8 mouse cellular contexts compared by ENCODE assay signal in the genomic region with DNA sequence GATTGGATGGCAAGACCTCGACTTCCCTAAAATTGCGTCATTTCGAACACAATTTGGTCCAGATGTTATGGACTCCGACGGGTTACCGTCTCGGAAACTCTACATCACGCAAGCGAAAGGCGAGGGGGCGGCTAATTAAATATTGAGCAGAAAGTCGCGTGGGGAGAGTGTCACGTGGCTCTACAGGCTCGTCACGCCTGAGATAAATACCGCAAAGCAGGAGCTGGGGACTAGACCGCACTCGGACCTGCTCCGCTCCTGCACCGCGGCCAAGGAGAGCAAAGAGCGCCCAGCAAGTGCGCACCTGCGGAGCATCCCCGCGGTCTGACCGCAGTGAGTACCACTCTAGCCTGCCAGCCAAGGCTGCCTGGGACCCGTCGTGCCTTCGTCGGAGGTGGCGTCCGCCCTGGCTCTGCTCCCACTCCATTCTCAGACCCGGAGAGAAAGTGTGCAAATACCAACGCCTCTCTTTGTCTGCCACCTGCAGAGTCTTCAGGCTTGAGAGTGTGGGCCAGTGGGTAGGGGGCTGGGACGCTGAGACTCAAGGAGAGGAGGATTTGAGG. TPM values are rescaled to one million over a fixed set of nuclear protein-coding genes. Genes with fewer than 3 reads are reported as not detected.
DNase-seq lines count a peak whose midpoint lies in the region; ATAC-seq lines count a peak whose summit lies in the region.

A gene (plus strand): TSS at position 51 of the 563 bp plus-strand sequence.

- H3K27ac ChIP-seq in heart, embryonic 14.5 days (replicated peaks in 1 of 2; ENCODE audit: control insufficient read depth in 1 of 2, insufficient read depth in 1 of 2, low read depth in 2 of 2, low read length in 2 of 2) = no peak within 1 kb of the TSS
- H3K27ac ChIP-seq in forebrain, embryonic 13.5 days = no peak within 1 kb of the TSS
- peak within 1 kb of the TSS; percentile 64 for H3K27ac ChIP-seq in limb, embryonic 10.5 days

- H3K36me3 ChIP-seq in heart, embryonic 14.5 days (ENCODE audit: control insufficient read depth, insufficient read depth, low read length) = no peaks in the 10 kb centered on the region
- H3K36me3 ChIP-seq in forebrain, embryonic 13.5 days (ENCODE audit: poor library complexity, severe bottlenecking) = no peaks in the 10 kb centered on the region
- H3K36me3 ChIP-seq in limb, embryonic 10.5 days = no peaks in the 10 kb centered on the region

- H3K27me3 ChIP-seq in heart, embryonic 14.5 days (ENCODE audit: control insufficient read depth, insufficient read depth, low read length) = peaks cover 48% of the 10 kb centered on the region
- peaks cover 34% of the 10 kb centered on the region for H3K27me3 ChIP-seq in forebrain, embryonic 13.5 days
- H3K27me3 ChIP-seq in limb, embryonic 10.5 days (ENCODE audit: low read depth, poor library complexity, severe bottlenecking) = peaks cover 39% of the 10 kb centered on the region

- ATAC-seq in heart, embryonic 14.5 days (ENCODE audit: insufficient number of reproducible peaks, insufficient read depth, low FRiP score, low read depth) = no peak
- peak; percentile 81 for ATAC-seq in forebrain, embryonic 13.5 days

- H3K9ac ChIP-seq in heart, embryonic 14.5 days (ENCODE audit: low read length) = peak within 1 kb of the TSS; percentile 25; the same call in 1 of the 2 replicates
- peak within 1 kb of the TSS; percentile 41 for H3K9ac ChIP-seq in forebrain, embryonic 13.5 days

- DNase-seq in heart, adult 11 months = no peak
- DNase-seq in R1 (ENCODE audit: low read depth, low spot score) = peak; percentile 15
- DNase-seq in limb, embryonic 10.5 days (ENCODE audit: low spot score) = peak; percentile 51
- peak; percentile 49 for DNase-seq in retina, postnatal 1 day
- no peak for DNase-seq in gastrocnemius, adult 8-10 months (ENCODE audit: low spot score in 2 of 2)
- no peak for DNase-seq in thymus, postnatal 25 days

- H3K9me3 ChIP-seq in heart, embryonic 14.5 days (ENCODE audit: control insufficient read depth, low read length) = no peaks in the 10 kb centered on the region
- H3K9me3 ChIP-seq in forebrain, embryonic 13.5 days (replicated peaks) = no peaks in the 10 kb centered on the region
- no peaks in the 10 kb centered on the region for H3K9me3 ChIP-seq in limb, embryonic 10.5 days (replicated peaks)

- H3K4me2 ChIP-seq in heart, embryonic 14.5 days (ENCODE audit: low read length) = peak within 1 kb of the TSS; percentile 73
- H3K4me2 ChIP-seq in forebrain, embryonic 13.5 days = peak within 1 kb of the TSS; percentile 84

- peaks cover 13% of the 10 kb centered on the region in 2 experiments for H3K4me1 ChIP-seq in heart, embryonic 14.5 days (ENCODE audit: control insufficient read depth in 2 of 2, insufficient read depth in 2 of 2, low read length in 2 of 2)
- H3K4me1 ChIP-seq in forebrain, embryonic 13.5 days = peaks cover 20% of the 10 kb centered on the region
- peaks cover 44% of the 10 kb centered on the region for H3K4me1 ChIP-seq in limb, embryonic 10.5 days

- peak within 1 kb of the TSS; percentile 37 to 39 for H3K4me3 ChIP-seq in heart, embryonic 14.5 days (ENCODE audit: control insufficient read depth in 1 of 2, insufficient read depth in 1 of 2, low read depth in 1 of 2, low read length in 2 of 2)
- peak within 1 kb of the TSS; percentile 47 for H3K4me3 ChIP-seq in forebrain, embryonic 13.5 days
- H3K4me3 ChIP-seq in limb, embryonic 10.5 days = peak within 1 kb of the TSS; percentile 50

- WGBS in heart, embryonic 14.5 days = 2% methylated on average over 37 of the region's 37 CpGs
- 2% methylated on average over 37 of the region's 37 CpGs for WGBS in forebrain, embryonic 13.5 days
- WGBS in limb, embryonic 10.5 days = 2% methylated on average over 37 of the region's 37 CpGs

RNA-seq across cellular contexts. Expression of the gene that starts here (rescaled TPM):
- 0.30 and 0.32 TPM in 2 replicates for polyA plus RNA-seq in heart, embryonic 14.5 days (2014; fragmentation: Nextera tagmentation; extraction: Ambion mirVana)
- polyA plus RNA-seq in forebrain, embryonic 13.5 days (2015; fragmentation: Nextera tagmentation; extraction: Ambion mirVana) = 35.4 and 47.8 TPM in 2 replicates
- polyA plus RNA-seq in limb, embryonic 10.5 days (2016; fragmentation: Nextera tagmentation; extraction: Ambion mirVana) = 2.7 and 5.5 TPM in 2 replicates
- total RNA-seq in gastrocnemius, adult 8-10 months (2022) = not detected

Comparison
In these comparisons a context has a peak if more than half of its experiments do, and no peak if none do; other contexts are left out.
1. DNase-seq: peak in R1 (single experiment), limb, embryonic 10.5 days (single experiment) and retina, postnatal 1 day (single experiment); none in heart, adult 11 months (single experiment), gastrocnemius, adult 8-10 months (0 of 2) and thymus, postnatal 25 days (single experiment).
2. Peak in every context shown above with its lines, with median percentiles within 50 percentile points of each other: H3K4me3 ChIP-seq.